Mouse (Mus musculus) 416B (cell line): ENCODE measurements at regions not wholly inside any gene's neighbourhood (a gene's known extent, or its start where the extent isn't known, plus 50 kb on each side); places are given as distances from the start of the nearest gene placed in this dataset.
"Not testable (repeated sequence)": the region's sequence is repeated elsewhere in the genome, so short reads cannot be mapped to it uniquely, and the experiment has no call there.

ENCODE experiments used
- DNase-seq: peaks from one replicate; pipeline ENCODE4 v3.0.0; 2011; ENCODE audit warnings: low read depth

GRCm38 (mm10) chr5:63331186-63331585, 317.7 kb upstream of the Nwd2 start:
- DNase-seq = no peak

DNA sequence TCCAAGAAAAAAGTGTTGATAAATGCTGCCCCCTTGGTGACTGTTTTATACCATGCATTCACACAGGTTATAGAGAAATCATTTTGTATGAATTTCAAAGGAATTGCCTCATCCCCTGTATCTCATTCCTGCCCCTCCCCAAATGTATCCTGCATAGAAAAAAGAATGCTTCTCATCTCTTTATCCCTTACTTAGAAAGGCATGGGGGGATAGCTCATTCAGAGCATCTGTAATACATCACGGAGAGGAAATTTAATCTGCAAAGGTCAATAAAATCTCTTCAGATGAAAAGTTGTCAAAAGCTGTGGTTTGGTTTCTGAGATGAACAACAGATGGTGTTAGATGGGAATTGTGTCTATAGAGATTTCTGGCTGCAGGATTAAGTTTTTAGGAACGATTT, 297.8 kb upstream of the Nwd2 start:
- no peak for DNase-seq

- no peak for DNase-seq
Measured at GRCm38 (mm10) chr5:63391956-63392355, 256.9 kb upstream of the Nwd2 start.

- DNase-seq = no peak
Measured at GRCm38 (mm10) chr5:63397963-63398362, 250.9 kb upstream of the Nwd2 start.

DNA sequence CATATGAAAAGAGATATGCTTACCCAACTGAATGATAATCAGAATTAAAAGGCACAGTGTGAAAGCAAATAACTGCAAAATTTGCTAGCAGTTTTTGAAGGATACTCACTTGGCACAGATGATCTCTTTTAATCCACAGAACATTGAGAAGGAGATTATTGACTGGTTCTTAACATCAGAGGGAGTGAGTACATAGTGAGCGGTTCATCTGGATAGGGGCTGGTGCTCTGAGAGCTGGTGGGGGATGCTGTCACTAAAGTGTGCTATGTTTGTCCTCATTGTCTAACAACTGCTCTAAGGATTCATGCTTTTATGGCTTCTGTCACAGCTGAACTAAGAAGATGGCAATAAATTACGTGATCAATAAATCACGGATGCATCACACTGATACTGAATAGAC, 218.7 kb upstream of the Nwd2 start:
- no peak for DNase-seq

- no peak for DNase-seq
Measured at GRCm38 (mm10) chr5:63444407-63444806, 204.5 kb upstream of the Nwd2 start.

DNA sequence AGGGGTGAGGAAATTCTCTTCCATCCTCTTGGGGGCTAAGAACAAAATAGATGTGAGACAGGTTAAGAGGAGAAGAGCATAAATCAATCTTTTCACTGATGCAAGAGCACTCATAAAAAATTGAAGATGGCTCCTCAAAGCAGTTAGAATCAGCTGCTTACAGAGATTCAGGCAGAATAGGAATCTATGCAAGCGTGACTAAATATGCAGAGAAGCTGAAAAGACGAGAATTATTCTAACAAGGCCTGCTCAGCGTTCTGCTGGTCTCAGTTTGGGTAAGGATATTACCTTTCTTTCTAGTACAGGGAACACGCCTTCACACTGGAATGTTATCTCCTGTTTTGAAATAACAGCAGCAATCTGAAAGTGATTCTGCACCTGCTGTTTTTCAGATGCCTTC, 203.7 kb upstream of the Nwd2 start:
- DNase-seq = no peak

- no peak for DNase-seq
Measured at GRCm38 (mm10) chr5:63468526-63469268, 180.2 kb upstream of the Nwd2 start.

GRCm38 (mm10) chr5:63469701-63470100, 179.2 kb upstream of the Nwd2 start:
- DNase-seq = no peak

DNA sequence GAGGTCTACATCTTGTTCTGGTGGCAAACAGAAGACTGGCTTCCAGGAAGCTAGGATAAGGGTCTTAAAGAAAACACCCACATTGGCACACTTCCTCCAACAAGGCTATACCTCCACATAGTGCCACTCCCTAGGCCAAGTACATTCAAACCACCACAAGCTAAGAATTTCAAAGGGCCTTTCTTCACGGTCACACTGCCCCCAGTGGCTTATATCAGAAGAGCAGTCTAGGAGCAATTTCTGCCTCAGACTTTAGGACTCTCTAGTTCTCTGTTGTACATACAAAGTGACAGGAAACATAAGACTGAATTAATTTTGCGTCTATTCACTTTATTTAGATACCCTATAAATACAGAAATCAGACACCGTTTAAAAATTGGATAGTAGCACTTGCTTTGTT, 175.7 kb upstream of the Nwd2 start:
- DNase-seq = peak; percentile 2

DNA sequence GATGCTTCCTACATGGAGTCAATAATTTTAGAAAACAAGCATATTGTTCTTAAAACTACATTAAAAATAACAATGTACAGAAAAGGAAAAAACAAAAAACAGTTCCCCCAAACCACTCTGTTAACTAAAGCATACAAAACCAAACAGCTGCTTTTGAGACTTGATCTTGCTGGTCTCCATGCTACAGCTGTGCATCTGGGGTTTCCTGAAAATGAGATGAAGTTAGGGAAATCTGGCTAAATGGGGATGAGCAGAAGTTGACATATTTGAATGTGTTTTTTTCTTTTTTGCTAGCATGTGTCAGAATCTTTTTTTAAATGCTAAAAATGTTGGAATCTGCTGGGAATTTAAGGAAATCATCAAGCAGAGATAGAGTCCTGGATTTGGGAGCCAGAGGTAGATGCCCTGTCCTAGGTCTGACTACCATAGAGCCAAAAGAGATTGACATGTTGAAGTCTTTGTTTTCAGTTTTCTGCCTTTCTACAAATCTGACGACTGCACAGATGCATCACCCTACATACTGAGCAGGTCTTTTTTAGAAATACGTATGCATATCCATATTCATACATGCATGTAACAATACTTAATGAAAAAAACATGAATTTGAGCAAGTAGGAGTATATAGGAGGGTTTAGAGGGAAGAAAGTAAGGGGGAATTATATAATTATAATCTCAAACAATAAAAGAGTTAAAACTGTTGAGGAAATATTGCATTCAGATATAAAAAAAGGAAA, 172.5 kb upstream of the Nwd2 start:
- no peak for DNase-seq

DNA sequence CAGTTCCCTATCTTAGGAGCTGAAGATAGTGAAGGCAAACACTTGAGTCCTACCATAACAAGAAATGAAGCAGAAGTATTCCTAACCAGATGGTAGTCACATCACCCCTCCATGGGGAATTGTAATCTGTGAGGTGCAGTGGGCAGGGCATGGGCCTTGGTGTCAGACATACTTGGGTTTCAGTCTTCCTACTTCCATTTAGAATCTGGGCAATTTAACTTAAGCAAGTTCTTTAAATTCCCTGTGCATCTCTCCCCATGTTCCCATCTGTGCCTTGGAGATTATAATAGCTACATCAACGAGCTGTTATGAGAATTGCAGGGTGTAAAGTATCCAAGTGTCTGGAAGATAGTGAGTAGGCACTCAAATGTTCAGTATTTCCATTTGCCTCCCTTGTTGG, 149.9 kb upstream of the Nwd2 start:
- no peak for DNase-seq

DNA sequence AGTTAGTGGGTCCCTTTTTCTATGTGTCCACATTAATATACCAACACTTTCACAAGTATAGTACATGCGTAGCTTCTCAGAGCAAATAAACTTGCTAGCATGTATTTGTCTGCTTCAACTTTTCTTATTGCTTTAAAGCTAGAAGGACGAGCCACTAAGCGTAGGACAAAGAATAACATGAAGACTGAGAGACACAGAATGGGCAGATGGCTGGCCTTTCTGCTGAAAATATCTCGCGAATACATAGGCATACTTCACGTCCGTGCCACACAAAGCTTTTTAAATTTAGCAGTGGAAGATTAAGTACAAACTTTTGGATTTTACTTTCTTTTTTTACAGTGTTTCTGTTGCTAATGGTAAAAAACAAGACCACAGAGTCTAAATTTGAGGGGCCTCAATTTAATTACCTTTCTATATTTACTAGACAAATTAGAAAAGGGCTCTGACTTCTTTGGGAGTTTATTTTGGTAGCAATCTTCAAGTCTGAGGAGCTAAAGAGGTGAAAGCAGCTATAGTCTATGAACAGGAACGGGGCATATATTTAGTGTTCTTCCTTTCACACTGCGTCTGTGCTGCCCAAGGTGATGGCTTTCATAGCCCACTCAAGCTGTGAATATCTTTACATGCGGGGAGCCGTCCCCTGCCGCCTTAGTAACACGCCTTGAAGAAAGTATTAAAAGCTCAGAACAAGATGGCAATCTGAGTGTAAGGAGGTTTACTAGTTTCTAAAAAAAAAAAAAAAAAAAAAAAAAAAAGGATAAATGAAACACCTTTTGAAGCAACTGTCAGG, 145.7 kb upstream of the Nwd2 start:
- DNase-seq = no peak

GRCm38 (mm10) chr5:63534197-63534596, 114.7 kb upstream of the Nwd2 start:
- DNase-seq = no peak

- DNase-seq = peak; percentile 24
Measured at GRCm38 (mm10) chr5:63540530-63540929, 108.4 kb upstream of the Nwd2 start.

DNA sequence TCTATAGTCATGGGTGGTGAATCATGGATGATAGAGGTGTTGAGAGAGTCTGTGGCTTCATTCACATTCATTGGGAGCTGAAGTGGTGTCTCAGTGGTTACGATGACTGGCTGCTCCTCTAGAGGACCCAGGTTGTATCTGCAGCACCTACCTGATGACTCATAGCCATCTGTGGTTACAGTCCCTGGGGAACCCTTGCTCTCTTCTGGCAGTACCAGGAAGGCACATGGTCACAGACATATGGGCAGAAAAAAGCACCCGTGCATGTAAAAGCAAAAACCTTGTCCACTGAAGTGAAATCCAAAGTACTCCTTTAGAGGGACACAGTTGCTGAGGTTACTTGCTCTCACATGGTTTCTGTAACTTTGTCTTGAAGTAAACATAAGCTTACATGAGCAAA, 103.4 kb upstream of the Nwd2 start:
- no peak for DNase-seq

DNA sequence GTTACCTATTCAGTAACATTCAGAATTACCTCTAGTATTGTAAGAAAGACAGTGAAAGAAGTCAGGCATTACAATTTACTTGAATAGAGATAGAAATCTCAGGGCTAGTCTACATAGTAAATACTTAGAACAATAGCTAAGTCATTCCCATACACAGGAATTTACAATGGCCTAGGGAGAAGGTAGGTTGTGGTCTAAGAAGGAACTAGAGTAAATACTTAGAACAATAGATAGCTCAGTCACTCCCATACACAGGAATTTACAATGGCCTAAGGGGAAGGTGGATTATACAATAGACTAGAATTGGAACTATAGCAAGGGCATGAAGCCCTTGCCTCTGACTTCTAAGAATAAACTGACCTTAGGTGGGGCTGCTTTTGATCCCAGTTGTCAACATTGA, 83.0 kb upstream of the Nwd2 start:
- not testable (repeated sequence) for DNase-seq

DNA sequence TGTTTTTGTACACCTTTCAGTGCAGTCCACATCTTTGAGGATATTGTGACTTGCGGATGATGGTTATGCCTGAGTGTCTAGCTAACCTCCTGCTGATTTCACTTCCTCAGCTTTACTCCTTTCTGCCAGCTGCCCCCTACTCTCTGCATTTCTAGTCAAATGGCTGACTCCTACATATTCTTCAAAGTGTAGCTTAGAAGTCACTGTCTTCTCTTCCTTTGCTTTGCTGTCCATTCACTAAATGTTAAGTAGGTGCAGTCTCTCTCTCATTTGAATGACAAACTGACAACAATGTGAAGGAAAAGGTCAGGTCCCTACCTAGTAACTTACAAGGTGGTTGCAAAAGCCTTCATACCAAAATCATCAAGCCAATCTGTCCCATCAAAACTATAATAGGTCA, 73.5 kb upstream of the Nwd2 start:
- no peak for DNase-seq

DNA sequence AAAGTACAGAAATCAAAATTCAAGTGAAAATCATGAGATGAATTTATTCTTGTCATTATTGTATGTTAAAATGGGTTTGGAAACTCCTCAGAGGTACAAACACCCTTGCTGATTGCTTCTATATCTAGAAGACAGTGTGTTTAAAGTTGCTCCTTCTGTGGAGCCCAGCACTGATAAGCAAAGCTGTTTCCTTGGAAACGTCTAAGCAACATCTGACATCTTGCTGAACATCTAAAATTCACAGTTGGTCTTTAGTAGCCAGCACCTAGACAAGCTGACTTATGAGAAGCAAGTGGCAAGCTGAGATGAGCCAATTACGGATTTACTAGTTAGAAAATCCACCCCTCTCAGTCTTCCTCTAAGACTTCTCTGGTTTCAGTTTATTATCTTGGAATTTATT, 69.5 kb upstream of the Nwd2 start:
- DNase-seq = no peak

GRCm38 (mm10) chr5:63587051-63587450, 61.9 kb upstream of the Nwd2 start:
- DNase-seq = no peak

DNA sequence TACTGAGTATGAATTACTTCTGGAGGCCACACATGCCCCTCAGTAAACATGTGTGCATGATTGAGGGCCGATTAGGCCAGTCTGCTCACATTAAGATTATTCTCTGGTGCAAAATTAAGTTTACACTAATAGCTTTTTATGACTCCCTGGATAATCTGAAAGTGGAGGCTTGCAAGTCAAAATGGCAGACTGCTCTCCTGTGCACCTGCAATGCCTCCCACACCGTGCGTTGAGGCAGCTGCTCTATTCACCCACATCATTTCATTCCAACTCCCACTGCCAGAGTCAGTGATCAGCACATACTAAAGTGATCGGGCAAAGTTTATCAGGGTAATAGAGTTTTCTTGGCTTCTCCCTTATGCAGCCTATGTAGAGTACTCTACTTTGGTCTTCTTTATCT, 61.0 kb upstream of the Nwd2 start:
- DNase-seq = no peak
